Mouse (Mus musculus): ENCODE measurements around the gene Smarce1. TPM values are rescaled to one million over a fixed set of nuclear protein-coding genes. Genes with fewer than 3 reads are reported as not detected.

Smarce1 gene
- polyA plus RNA-seq, 1 experiment from 2014 or later, result 217 TPM

DNA sequence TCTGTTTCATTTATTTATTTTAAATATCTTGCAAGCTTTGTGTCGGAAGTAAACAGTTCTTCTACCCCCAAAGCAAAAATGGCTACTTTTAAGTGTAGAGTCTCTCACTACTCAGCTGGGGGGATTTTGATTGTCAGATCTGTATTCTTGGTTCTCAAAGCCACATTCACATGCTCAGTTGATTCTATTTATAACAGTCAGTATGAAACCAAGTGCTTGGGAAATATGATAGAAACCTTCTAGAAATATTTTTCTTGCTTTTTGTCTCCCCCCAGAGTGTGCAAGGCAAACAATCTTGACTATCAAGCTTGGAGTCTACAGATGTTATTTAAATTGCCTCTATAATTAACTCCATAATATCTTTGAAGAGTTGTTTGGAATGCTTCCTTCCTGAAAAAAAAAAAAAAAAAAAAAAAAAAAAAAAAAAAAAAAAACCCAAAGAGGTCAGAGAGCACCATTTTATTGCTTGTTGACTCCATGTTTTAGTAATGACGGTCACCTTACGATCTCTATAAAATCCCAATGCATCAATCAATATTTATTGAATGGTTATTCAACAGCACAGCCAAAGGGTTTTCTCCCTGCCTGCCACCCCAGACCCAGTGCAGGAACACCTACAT is 12.5 kb upstream of the Smarce1 start:
- Histone ChIP-seq H3K4me2 (replicated peaks; ENCODE audit: low read depth, low read length) (peak overlapping the region; percentile 20; the same call in 1 of the 2 replicates), H3K4me3 (ENCODE audit: low read depth, low read length) (peak overlapping the region; percentile 2; the same call in 1 of the 2 replicates), H3K9ac (ENCODE audit: low read depth, low read length) (no peak overlapping the region), H3K27ac (ENCODE audit: low read depth, low read length) (no peak overlapping the region), H3K36me3 (ENCODE audit: control insufficient read depth, insufficient read depth, low read length) (no peaks in the 10 kb centered on the region), H3K27me3 (ENCODE audit: control insufficient read depth, insufficient read depth, low read length) (no peaks in the 10 kb centered on the region), H3K4me1 (replicated peaks; ENCODE audit: control insufficient read depth, insufficient read depth, low read length) (no peaks in the 10 kb centered on the region), H3K9me3 (ENCODE audit: control insufficient read depth, low read length) (no peaks in the 10 kb centered on the region)
- ATAC-seq (ENCODE audit: low FRiP score) (no peak), DNase-seq (ENCODE audit: low spot score) (no peak)
- 76% methylated on average over 3 of the region's 3 CpGs for WGBS

DNA sequence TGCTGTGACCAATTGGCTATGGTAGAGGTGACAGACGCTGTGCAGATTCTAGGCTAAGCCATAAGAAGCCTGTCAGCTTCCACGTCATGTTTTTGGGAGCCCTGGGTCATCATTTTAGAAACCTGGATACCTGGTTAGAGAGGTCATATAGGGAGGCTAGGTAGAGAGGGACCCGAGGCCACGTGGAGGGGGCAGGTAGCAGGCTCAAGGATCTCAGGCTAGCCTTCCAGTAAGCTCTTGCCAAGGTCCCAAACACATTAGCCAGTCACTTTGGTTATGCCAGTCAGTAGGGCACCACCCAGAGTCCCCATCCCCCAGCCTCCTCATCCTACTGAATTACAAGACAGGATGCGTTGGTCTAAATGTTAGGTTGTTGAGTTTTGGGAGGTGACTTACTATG is 11.2 kb upstream of the Smarce1 start:
- Histone ChIP-seq H3K9me3 (ENCODE audit: control insufficient read depth, low read length) (no peaks in the 10 kb centered on the region), H3K36me3 (ENCODE audit: control insufficient read depth, insufficient read depth, low read length) (no peaks in the 10 kb centered on the region), H3K27me3 (ENCODE audit: control insufficient read depth, insufficient read depth, low read length) (no peaks in the 10 kb centered on the region), H3K4me3 (ENCODE audit: low read depth, low read length) (no peak overlapping the region), H3K27ac (ENCODE audit: low read depth, low read length) (no peak overlapping the region), H3K4me1 (replicated peaks; ENCODE audit: control insufficient read depth, insufficient read depth, low read length) (no peaks in the 10 kb centered on the region), H3K4me2 (replicated peaks; ENCODE audit: low read depth, low read length) (no peak overlapping the region), H3K9ac (ENCODE audit: low read depth, low read length) (no peak overlapping the region)
- no peak for ATAC-seq (ENCODE audit: low FRiP score)
- 81% methylated on average over 5 of the region's 5 CpGs for WGBS
- DNase-seq (ENCODE audit: low spot score), result no peak

DNA sequence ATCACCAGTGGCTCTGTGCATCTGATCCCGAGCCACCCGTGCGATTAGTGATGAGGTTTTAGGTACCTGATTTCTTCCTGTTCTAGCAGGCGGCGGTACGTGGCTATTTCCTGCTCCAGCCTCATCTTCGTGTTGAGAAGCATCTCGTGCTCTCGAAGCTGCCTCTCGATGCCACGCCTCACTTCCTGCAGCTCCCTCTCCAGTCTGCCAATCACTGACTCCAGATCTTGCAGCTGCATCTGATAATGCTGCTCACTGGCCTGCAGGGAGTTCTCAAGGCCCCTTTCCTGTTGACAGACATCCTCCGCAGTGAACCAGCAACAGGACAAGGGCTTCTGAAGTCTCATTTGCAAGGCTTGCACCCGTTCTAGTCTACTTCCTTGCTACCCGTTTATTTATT is 7.7 kb upstream of the Smarce1 start:
- no peak for DNase-seq (ENCODE audit: low spot score)
- no peaks in the 10 kb centered on the region for H3K4me1 ChIP-seq (replicated peaks; ENCODE audit: control insufficient read depth, insufficient read depth, low read length)

DNA sequence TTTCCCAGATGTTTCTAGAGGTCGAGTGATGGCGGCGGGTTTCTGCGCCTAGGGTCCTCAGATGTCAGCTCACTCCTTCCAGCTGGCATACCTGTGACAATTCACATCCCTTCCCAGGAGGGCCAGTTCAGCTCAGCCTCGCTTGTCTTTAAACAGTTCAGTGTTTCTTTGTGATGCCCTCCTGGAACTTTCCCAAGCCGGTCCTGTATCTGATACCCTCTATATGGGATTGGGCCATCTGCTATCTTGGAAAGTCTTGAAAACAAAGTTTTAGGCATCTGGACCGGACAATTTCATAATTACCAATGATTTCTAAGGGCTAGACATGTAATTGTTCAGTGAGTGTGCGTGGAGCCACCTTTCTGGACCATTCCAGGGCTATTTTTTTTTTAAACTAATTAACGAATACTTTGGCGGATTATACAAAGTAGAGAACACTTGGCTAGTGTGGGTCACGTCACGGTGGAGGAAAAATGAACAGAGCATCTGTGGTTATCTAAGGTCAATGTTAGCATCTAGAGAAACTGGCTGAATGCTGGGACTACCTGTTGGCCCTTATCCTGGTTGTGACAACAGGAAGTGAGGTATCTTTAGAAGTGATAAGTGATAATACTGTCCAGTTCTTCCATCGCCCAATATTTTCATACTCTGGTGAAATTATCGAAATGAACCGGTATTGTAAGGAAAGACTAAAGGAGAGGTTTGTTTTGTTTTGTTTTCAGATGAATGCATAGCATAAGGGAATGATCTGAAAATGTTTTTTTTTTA is 416 bp upstream of the Smarce1 start:
- Histone ChIP-seq H3K27me3 (ENCODE audit: control insufficient read depth, insufficient read depth, low read length) (no peaks in the 10 kb centered on the region), H3K27ac (ENCODE audit: low read depth, low read length) (peak overlapping the region; percentile 99), H3K9ac (ENCODE audit: low read depth, low read length) (peak overlapping the region; percentile 100), H3K4me1 (replicated peaks; ENCODE audit: control insufficient read depth, insufficient read depth, low read length) (no peaks in the 10 kb centered on the region), H3K9me3 (ENCODE audit: control insufficient read depth, low read length) (no peaks in the 10 kb centered on the region), H3K36me3 (ENCODE audit: control insufficient read depth, insufficient read depth, low read length) (0 out of 2 replicates have a peak, but pooled peaks cover 3% of the 10 kb centered on the region), H3K4me2 (replicated peaks; ENCODE audit: low read depth, low read length) (peak overlapping the region; percentile 57), H3K4me3 (ENCODE audit: low read depth, low read length) (peak overlapping the region; percentile 93)
- peak; percentile 41; the same call in 1 of the 2 replicates for ATAC-seq (ENCODE audit: low FRiP score)
- WGBS, result 29% methylated on average over 15 of the region's 15 CpGs
- no peak for DNase-seq (ENCODE audit: low spot score)

More for the DNA sequence above, 7.7 kb upstream of the Smarce1 start:
- Histone ChIP-seq H3K36me3 (ENCODE audit: control insufficient read depth, insufficient read depth, low read length) (no peaks in the 10 kb centered on the region), H3K4me3 (ENCODE audit: low read depth, low read length) (no peak overlapping the region), H3K4me2 (replicated peaks; ENCODE audit: low read depth, low read length) (no peak overlapping the region), H3K9ac (ENCODE audit: low read depth, low read length) (no peak overlapping the region), H3K27me3 (ENCODE audit: control insufficient read depth, insufficient read depth, low read length) (no peaks in the 10 kb centered on the region), H3K9me3 (ENCODE audit: control insufficient read depth, low read length) (no peaks in the 10 kb centered on the region), H3K27ac (ENCODE audit: low read depth, low read length) (no peak overlapping the region)
- no peak for ATAC-seq (ENCODE audit: low FRiP score)
- 64% methylated on average over 14 of the region's 14 CpGs for WGBS

DNA sequence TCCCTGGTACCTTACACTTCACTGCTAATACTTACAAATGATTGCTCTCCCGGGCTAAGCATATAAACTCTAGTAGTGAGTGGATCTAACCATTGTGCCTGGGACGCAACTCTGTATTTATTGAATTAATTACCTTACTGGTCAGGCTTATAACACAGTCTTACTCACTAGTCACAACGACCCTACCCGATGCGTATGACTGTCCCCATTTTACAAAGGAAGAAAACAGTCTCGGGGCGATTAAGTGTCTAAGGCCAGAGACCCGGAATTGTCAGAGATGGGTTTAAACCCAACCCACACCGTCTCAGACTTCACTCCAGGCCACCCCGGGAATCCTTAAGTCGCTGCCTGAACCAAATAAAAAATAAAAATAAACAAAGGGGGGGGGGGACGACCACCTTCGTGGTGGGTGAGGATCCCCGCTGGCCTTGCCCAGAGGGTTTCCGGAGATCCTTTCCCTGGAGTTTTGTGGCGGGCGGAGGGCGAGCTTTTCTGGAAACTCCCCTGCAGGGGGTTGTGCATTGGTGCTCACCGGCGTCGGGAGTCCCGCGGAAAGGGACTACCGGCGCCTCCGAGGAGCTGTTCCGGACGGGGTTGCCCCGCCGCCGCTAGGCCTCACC is 1.1 kb downstream of the Smarce1 start:
- peak; percentile 36 for ATAC-seq (ENCODE audit: low FRiP score)
- DNase-seq (ENCODE audit: low spot score), result peak; percentile 61

DNA sequence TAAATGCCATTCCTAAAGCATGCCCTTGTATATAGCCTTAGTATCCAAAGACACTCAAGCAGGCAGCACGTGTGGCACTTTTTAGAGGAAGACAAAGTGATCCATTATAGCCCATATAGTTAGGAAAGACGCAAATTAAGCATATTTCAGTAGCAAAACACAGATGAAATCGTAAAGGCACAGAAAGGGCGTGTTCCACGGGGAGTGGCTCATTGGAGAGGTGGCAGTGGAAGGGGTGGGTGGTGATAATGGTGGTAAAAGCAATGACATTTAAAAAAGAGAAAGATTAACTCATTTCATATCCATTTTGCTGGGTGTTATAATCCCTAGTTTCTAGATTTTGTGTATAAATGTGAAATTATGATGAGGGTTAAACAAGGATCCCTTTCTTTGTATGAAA is 4.5 kb downstream of the Smarce1 start:
- no peak overlapping the region for H3K4me2 ChIP-seq (replicated peaks; ENCODE audit: low read depth, low read length)
- peaks cover 6% of the 10 kb centered on the region; the same call in 1 of the 2 replicates for H3K36me3 ChIP-seq (ENCODE audit: control insufficient read depth, insufficient read depth, low read length)
- no peak overlapping the region for H3K9ac ChIP-seq (ENCODE audit: low read depth, low read length)
- ATAC-seq (ENCODE audit: low FRiP score), result no peak
- no peak overlapping the region for H3K27ac ChIP-seq (ENCODE audit: low read depth, low read length)
- no peak for DNase-seq (ENCODE audit: low spot score)
- WGBS, result 92% methylated on average over 5 of the region's 5 CpGs
- no peak overlapping the region for H3K4me3 ChIP-seq (ENCODE audit: low read depth, low read length)
- no peaks in the 10 kb centered on the region for H3K27me3 ChIP-seq (ENCODE audit: control insufficient read depth, insufficient read depth, low read length)
- no peaks in the 10 kb centered on the region for H3K9me3 ChIP-seq (ENCODE audit: control insufficient read depth, low read length)
- H3K4me1 ChIP-seq (replicated peaks; ENCODE audit: control insufficient read depth, insufficient read depth, low read length), result no peaks in the 10 kb centered on the region

More for the DNA sequence above, 1.1 kb downstream of the Smarce1 start:
- Histone ChIP-seq H3K27me3 (ENCODE audit: control insufficient read depth, insufficient read depth, low read length) (no peaks in the 10 kb centered on the region), H3K36me3 (ENCODE audit: control insufficient read depth, insufficient read depth, low read length) (0 out of 2 replicates have a peak, but pooled peaks cover 3% of the 10 kb centered on the region), H3K9me3 (ENCODE audit: control insufficient read depth, low read length) (no peaks in the 10 kb centered on the region), H3K9ac (ENCODE audit: low read depth, low read length) (peak overlapping the region; percentile 100), H3K27ac (ENCODE audit: low read depth, low read length) (peak overlapping the region; percentile 99), H3K4me3 (ENCODE audit: low read depth, low read length) (peak overlapping the region; percentile 93), H3K4me2 (replicated peaks; ENCODE audit: low read depth, low read length) (peak overlapping the region; percentile 57), H3K4me1 (replicated peaks; ENCODE audit: control insufficient read depth, insufficient read depth, low read length) (no peaks in the 10 kb centered on the region)
- 0% methylated on average over 31 of the region's 31 CpGs for WGBS

DNA sequence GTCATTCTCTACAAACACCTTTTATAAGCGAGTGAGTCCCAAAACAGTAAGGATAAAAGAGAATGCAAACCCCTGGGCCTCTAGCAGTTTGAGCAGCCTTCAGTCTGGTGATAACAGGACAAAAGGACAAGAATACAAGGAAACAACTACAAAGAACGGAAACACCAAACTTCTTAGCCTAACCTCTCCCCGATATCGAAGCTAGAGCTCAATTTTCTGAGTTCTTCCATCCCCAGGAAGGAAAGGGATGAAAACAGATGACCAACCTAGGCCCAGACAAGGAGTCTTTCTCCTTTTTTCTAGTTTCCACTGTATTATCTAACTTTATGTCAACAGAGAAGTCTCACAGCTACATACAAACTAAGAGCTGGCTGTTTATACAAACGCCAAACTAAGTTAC is 7.5 kb downstream of the Smarce1 start:
- Histone ChIP-seq H3K4me2 (replicated peaks; ENCODE audit: low read depth, low read length) (no peak overlapping the region), H3K27ac (ENCODE audit: low read depth, low read length) (no peak overlapping the region), H3K9ac (ENCODE audit: low read depth, low read length) (no peak overlapping the region), H3K27me3 (ENCODE audit: control insufficient read depth, insufficient read depth, low read length) (no peaks in the 10 kb centered on the region), H3K36me3 (ENCODE audit: control insufficient read depth, insufficient read depth, low read length) (peaks cover 13% of the 10 kb centered on the region; the same call in 1 of the 2 replicates), H3K4me3 (ENCODE audit: low read depth, low read length) (no peak overlapping the region), H3K9me3 (ENCODE audit: control insufficient read depth, low read length) (no peaks in the 10 kb centered on the region), H3K4me1 (replicated peaks; ENCODE audit: control insufficient read depth, insufficient read depth, low read length) (no peaks in the 10 kb centered on the region)
- DNase-seq (ENCODE audit: low spot score), result no peak
- 86% methylated on average over 5 of the region's 5 CpGs for WGBS
- ATAC-seq (ENCODE audit: low FRiP score), result no peak

DNA sequence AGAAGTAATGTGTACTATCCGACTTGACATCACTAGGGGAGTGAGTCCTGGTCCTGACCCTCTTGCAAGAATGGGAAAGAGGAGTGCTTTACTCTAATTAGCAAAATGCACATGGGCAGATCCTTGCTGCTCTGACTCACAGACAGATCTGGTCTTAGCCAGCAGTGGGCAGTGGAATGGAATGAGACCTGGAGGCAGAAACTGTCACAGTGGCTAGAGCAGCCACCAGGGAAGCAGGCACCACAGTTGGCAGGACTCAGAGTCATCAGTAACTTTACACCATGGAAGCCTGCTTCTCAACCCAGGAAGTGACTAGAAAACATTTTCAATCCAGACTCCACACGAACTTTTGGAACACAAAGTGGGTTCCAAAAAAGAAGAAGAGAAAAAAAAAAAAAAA is 9.0 kb downstream of the Smarce1 start:
- peaks cover 10% of the 10 kb centered on the region for H3K36me3 ChIP-seq (ENCODE audit: control insufficient read depth, insufficient read depth, low read length)
- ATAC-seq (ENCODE audit: low FRiP score), result no peak

More for the DNA sequence above, 9.0 kb downstream of the Smarce1 start:
- Histone ChIP-seq H3K4me2 (replicated peaks; ENCODE audit: low read depth, low read length) (no peak overlapping the region), H3K4me3 (ENCODE audit: low read depth, low read length) (no peak overlapping the region), H3K9ac (ENCODE audit: low read depth, low read length) (no peak overlapping the region), H3K27ac (ENCODE audit: low read depth, low read length) (no peak overlapping the region), H3K27me3 (ENCODE audit: control insufficient read depth, insufficient read depth, low read length) (no peaks in the 10 kb centered on the region), H3K9me3 (ENCODE audit: control insufficient read depth, low read length) (no peaks in the 10 kb centered on the region), H3K4me1 (replicated peaks; ENCODE audit: control insufficient read depth, insufficient read depth, low read length) (no peaks in the 10 kb centered on the region)
- 84% methylated on average over 2 of the region's 2 CpGs for WGBS
- DNase-seq (ENCODE audit: low spot score), result no peak

Measured in hindbrain, embryonic 11.5 days (tissue).